Mouse (Mus musculus) gastrocnemius, adult 18-20 months (tissue): ENCODE results near the gene Ldhc. TPM values are rescaled to one million over a fixed set of nuclear protein-coding genes. Genes with fewer than 3 reads are reported as not detected.
A peak's percentile ranks its signal among the peaks of the same experiment; 100 is the strongest.

Source experiments
- DNase-seq: peaks from one replicate; pipeline ENCODE4 v3.0.0; 2021; ENCODE audit warnings: low spot score
- total RNA-seq, 2 experiments: library from RNA; stranded (reverse); gene quantifications; 2 replicates each; pipeline ENCODE4 v1.2.3; 2021

The Ldhc gene
- total RNA-seq, 2 experiments from 2014 or later, result not detected

- DNase-seq, result no peak
Measured at GRCm38 (mm10) chr7:46899343-46899742, 38.3 kb downstream of the Ldhc start.

GRCm38 (mm10) chr7:46911250-46911649, 50.2 kb downstream of the Ldhc start:
- DNase-seq, result no peak

- DNase-seq, result no peak
Measured at GRCm38 (mm10) chr7:46916376-46916775, 55.4 kb downstream of the Ldhc start.

GRCm38 (mm10) chr7:46918678-46919371, 57.8 kb downstream of the Ldhc start:
- no peak for DNase-seq

GRCm38 (mm10) chr7:46919551-46920176, 58.7 kb downstream of the Ldhc start, which contains the start of gene Tsg101:
Gene Tsg101 (minus strand): TSS chr7:46919969.
- peak; percentile 91 for DNase-seq

- DNase-seq, result no peak
Measured at GRCm38 (mm10) chr7:46922075-46922474, 61.1 kb downstream of the Ldhc start.

Other genes with a start within 250 kb of the Ldhc start
- 1 to 10 TPM; 3.9 to 4.3 TPM for gene Sergef, start 221.4 kb upstream of the Ldhc start, total RNA-seq
- gene Tph1, start 188.7 kb upstream of the Ldhc start, total RNA-seq, result under 1 TPM; 0.21 to 0.41 TPM
- gene Saal1, start 150.5 kb upstream of the Ldhc start, total RNA-seq, result 1 to 10 TPM; 2.7 to 3.0 TPM
- gene Saa3, start 145.5 kb upstream of the Ldhc start, total RNA-seq, result not detected
- under 1 TPM in 1 of 2 experiments, not detected in 1; 0.09 TPM for gene Saa4, start 128.6 kb upstream of the Ldhc start, total RNA-seq
- gene Saa1, start 118.2 kb upstream of the Ldhc start, total RNA-seq, result not detected
- under 1 TPM in 1 of 2 experiments, not detected in 1; 0.40 TPM for gene Saa2, start 109.4 kb upstream of the Ldhc start, total RNA-seq
- 10 to 100 TPM; 11.2 to 12.1 TPM for gene Hps5, start 65.1 kb upstream of the Ldhc start, total RNA-seq
- gene Gtf2h1, start 65.1 kb upstream of the Ldhc start, total RNA-seq, result 10 to 100 TPM; 15.4 to 18.2 TPM
- gene Ldha, start 19.7 kb upstream of the Ldhc start, total RNA-seq, result 1,000 to 10,000 TPM; 2,332 to 2,702 TPM
- gene Tsg101, start 58.8 kb downstream of the Ldhc start, total RNA-seq, result 10 to 100 TPM; 54.4 to 59.1 TPM
- 10 to 100 TPM; 10.5 to 11.5 TPM for gene Uevld, start 97.3 kb downstream of the Ldhc start, total RNA-seq
- not detected for gene Gm9999, start 122.4 kb downstream of the Ldhc start, total RNA-seq
- 1 to 10 TPM; 4.5 to 4.7 TPM for gene Spty2d1, start 147.2 kb downstream of the Ldhc start, total RNA-seq
- gene Tmem86a, start 189.4 kb downstream of the Ldhc start, total RNA-seq, result 1 to 10 TPM; 3.2 to 4.1 TPM